Comparison of ENCODE assay signal across 8 mouse cellular contexts in the genomic region with DNA sequence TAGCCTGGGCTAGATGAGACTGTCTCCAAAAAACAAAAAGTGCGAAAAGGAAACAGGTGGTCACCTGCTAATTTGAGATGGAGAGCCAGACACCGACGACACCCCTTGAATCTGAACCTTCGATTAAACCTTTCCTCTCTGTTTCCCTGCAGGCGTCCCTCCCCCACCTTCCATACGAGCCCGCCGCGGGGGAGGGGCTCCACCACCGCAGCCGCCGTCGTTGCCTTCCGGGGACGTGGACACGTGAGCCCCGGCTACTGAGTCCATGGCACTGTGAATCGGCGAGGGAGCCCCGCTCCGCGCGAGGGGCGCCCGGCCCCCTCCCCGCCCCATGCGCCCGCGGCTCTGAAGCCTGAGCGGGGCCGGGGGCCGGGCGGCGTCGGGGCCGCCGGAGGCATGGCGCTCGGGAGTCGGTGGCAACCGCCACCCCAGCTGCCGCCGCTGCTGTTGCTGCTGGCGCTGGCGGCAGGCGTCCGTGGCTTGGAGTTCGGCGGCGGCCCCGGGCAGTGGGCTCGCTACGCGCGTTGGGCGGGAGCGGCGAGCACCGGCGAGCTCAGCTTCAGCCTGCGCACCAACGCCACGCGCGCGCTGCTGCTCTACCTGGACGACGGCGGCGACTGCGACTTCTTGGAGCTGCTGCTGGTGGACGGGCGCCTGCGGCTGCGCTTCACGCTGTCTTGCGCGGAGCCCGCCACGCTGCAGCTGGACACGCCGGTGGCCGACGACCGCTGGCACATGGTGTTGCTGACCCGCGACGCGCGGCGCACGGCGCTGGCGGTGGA. TPM values are rescaled to one million over a fixed set of nuclear protein-coding genes. Genes with fewer than 3 reads are reported as not detected.
DNase-seq lines count a peak whose midpoint lies in the region; ATAC-seq and TF ChIP-seq lines count a peak whose summit lies in the region.

No protein-coding gene starts in this region.

- H3K79me2 ChIP-seq in heart, adult 2 months (replicated peaks; ENCODE audit: control insufficient read depth, insufficient read depth, low read length) = no peaks in the 10 kb centered on the region

- TF ChIP-seq CTCF in heart, adult 2 months (IDR thresholded peaks at IDR 0.05) = no peak
- no peak for TF ChIP-seq CTCF in brain, embryonic 14.5 days (IDR thresholded peaks at IDR 0.05; ENCODE audit: borderline replicate concordance, extremely low read depth, insufficient read depth, insufficient read length)
- TF ChIP-seq CTCF in liver, postnatal 0 days (IDR thresholded peaks at IDR 0.05; ENCODE audit: low read depth) = no peak
- TF ChIP-seq CTCF in small intestine, adult 2 months (IDR thresholded peaks at IDR 0.05; ENCODE audit: extremely low read depth, insufficient read length, insufficient replicate concordance, low read depth, low read length) = no peak

- H3K4me1 ChIP-seq in heart, embryonic 10.5 days = peaks cover 14% of the 10 kb centered on the region
- no peaks in the 10 kb centered on the region for H3K4me1 ChIP-seq in heart, adult 2 months (ENCODE audit: control insufficient read depth, insufficient read depth, low read length)
- peaks cover 77% of the 10 kb centered on the region for H3K4me1 ChIP-seq in hindbrain, embryonic 14.5 days (replicated peaks; ENCODE audit: control insufficient read depth, insufficient read depth, low read length)
- H3K4me1 ChIP-seq in liver, postnatal 0 days (ENCODE audit: insufficient read depth) = peaks cover 11% of the 10 kb centered on the region
- H3K4me1 ChIP-seq in small intestine, adult 2 months (ENCODE audit: control insufficient read depth, insufficient read depth, insufficient read length, low read length) = peaks cover 19% of the 10 kb centered on the region

- peaks cover 96% of the 10 kb centered on the region for H3K27me3 ChIP-seq in heart, embryonic 10.5 days (ENCODE audit: insufficient read depth, poor library complexity, severe bottlenecking)
- peaks cover 24% of the 10 kb centered on the region for H3K27me3 ChIP-seq in heart, adult 2 months (ENCODE audit: control insufficient read depth, insufficient read depth, low read length)
- H3K27me3 ChIP-seq in hindbrain, embryonic 14.5 days (ENCODE audit: control insufficient read depth, insufficient read depth, low read length) = peaks cover 13% of the 10 kb centered on the region
- peaks cover 70% of the 10 kb centered on the region for H3K27me3 ChIP-seq in liver, postnatal 0 days (ENCODE audit: insufficient read depth, low read length)
- peaks cover 25% of the 10 kb centered on the region for H3K27me3 ChIP-seq in small intestine, adult 2 months (ENCODE audit: control insufficient read depth, insufficient read depth, low read length)

- no peak overlapping the region for H3K9ac ChIP-seq in heart, adult 2 months (ENCODE audit: low read depth, low read length)
- peak overlapping the region; percentile 37 for H3K9ac ChIP-seq in hindbrain, embryonic 14.5 days
- H3K9ac ChIP-seq in liver, postnatal 0 days (replicated peaks) = no peak overlapping the region

- H3K4me3 ChIP-seq in heart, embryonic 10.5 days = peak overlapping the region; percentile 55
- no peak overlapping the region for H3K4me3 ChIP-seq in heart, adult 2 months
- peak overlapping the region; percentile 23 for H3K4me3 ChIP-seq in hindbrain, embryonic 14.5 days (replicated peaks; ENCODE audit: low read length)
- peak overlapping the region; percentile 17; the same call in 1 of the 2 replicates for H3K4me3 ChIP-seq in liver, postnatal 0 days (ENCODE audit: low read depth, low read length)
- peak overlapping the region; percentile 17 for H3K4me3 ChIP-seq in small intestine, adult 2 months (ENCODE audit: low read depth, low read length)

- no peak for ATAC-seq in hindbrain, embryonic 14.5 days (ENCODE audit: low FRiP score)
- ATAC-seq in liver, postnatal 0 days = peak; percentile 45; the same call in 1 of the 2 replicates

- no peak overlapping the region for H3K27ac ChIP-seq in heart, embryonic 10.5 days
- H3K27ac ChIP-seq in heart, adult 2 months = no peak overlapping the region
- no peak overlapping the region for H3K27ac ChIP-seq in hindbrain, embryonic 14.5 days
- H3K27ac ChIP-seq in liver, postnatal 0 days (ENCODE audit: low read depth) = no peak overlapping the region
- no peak overlapping the region for H3K27ac ChIP-seq in small intestine, adult 2 months (ENCODE audit: insufficient read depth, low read depth, low read length)

- no peak for DNase-seq in heart, embryonic 10.5 days (ENCODE audit: low spot score)
- DNase-seq in heart, adult 2 months = no peak
- peak; percentile 59 for DNase-seq in brain, embryonic 14.5 days (ENCODE audit: low read depth)
- no peak for DNase-seq in hindbrain, embryonic 14.5 days (ENCODE audit: low spot score)
- peak; percentile 48 for DNase-seq in liver, postnatal 0 days
- DNase-seq in frontal cortex, postnatal 14 days (ENCODE audit: low spot score in 2 of 2) = no peak
- no peak for DNase-seq in layer of hippocampus, adult 11-12 months (ENCODE audit: low spot score)

- intact Hi-C loops in heart, adult 2 months (cut with DNase I) = loop anchor here (2.0 kb wide), 1 partner anchor 19 kb away; no protein-coding TSS in a partner anchor

- no peaks in the 10 kb centered on the region for H3K36me3 ChIP-seq in heart, embryonic 10.5 days
- H3K36me3 ChIP-seq in heart, adult 2 months (ENCODE audit: control insufficient read depth, insufficient read depth, low read length) = no peaks in the 10 kb centered on the region
- H3K36me3 ChIP-seq in hindbrain, embryonic 14.5 days (replicated peaks; ENCODE audit: control insufficient read depth, insufficient read depth) = peaks cover 17% of the 10 kb centered on the region
- no peaks in the 10 kb centered on the region for H3K36me3 ChIP-seq in liver, postnatal 0 days (replicated peaks; ENCODE audit: insufficient read depth, low read length)
- H3K36me3 ChIP-seq in small intestine, adult 2 months (ENCODE audit: control insufficient read depth, insufficient read depth, low read length) = no peaks in the 10 kb centered on the region

- H3K9me3 ChIP-seq in heart, embryonic 10.5 days = no peaks in the 10 kb centered on the region
- no peaks in the 10 kb centered on the region for H3K9me3 ChIP-seq in hindbrain, embryonic 14.5 days (ENCODE audit: control insufficient read depth, low read length)
- no peaks in the 10 kb centered on the region for H3K9me3 ChIP-seq in liver, postnatal 0 days (ENCODE audit: low read length)

- no peak for TF ChIP-seq EP300 in heart, adult 2 months (IDR thresholded peaks at IDR 0.05; ENCODE audit: insufficient read depth, low read depth, low read length)
- no peak for TF ChIP-seq EP300 in liver, postnatal 0 days (IDR thresholded peaks at IDR 0.05; ENCODE audit: low read depth)

- peak overlapping the region; percentile 53 for H3K4me2 ChIP-seq in hindbrain, embryonic 14.5 days (replicated peaks)
- peak overlapping the region; percentile 30 for H3K4me2 ChIP-seq in liver, postnatal 0 days (ENCODE audit: low read depth, low read length)

- WGBS in heart, embryonic 10.5 days = 2% methylated on average over 94 of the region's 94 CpGs
- 2% methylated on average over 94 of the region's 94 CpGs for WGBS in heart, adult 2 months
- 2% methylated on average over 85 of the region's 94 CpGs for WGBS in hindbrain, embryonic 14.5 days
- 2% methylated on average over 70 of the region's 94 CpGs for WGBS in liver, postnatal 0 days (ENCODE audit: insufficient replicate concordance)
- WGBS in small intestine, adult 2 months = 1% methylated on average over 93 of the region's 94 CpGs

- no peak for TF ChIP-seq POLR2A in heart, adult 2 months (IDR thresholded peaks at IDR 0.05; ENCODE audit: insufficient read depth, low read depth, low read length)
- TF ChIP-seq POLR2A in brain, embryonic 14.5 days (IDR thresholded peaks at IDR 0.05; ENCODE audit: borderline replicate concordance, extremely low read depth, insufficient read depth, insufficient read length, poor library complexity, severe bottlenecking) = no peak
- no peak for TF ChIP-seq POLR2A in small intestine, adult 2 months (IDR thresholded peaks at IDR 0.05; ENCODE audit: low read depth, low read length)

RNA-seq across cellular contexts. Expression of gene Nrxn2, which starts 9.3 kb away (rescaled TPM):
- 0.10 and 1.1 TPM in 2 replicates for polyA plus RNA-seq in heart, embryonic 10.5 days (2016; fragmentation: Nextera tagmentation; extraction: Ambion mirVana)
- 1 to 10 TPM; 4.5 to 5.2 TPM for total RNA-seq in heart, adult 2 months (2021)
- polyA plus RNA-seq in heart, adult 2 months (2012; rRNA removed) = 3.4 TPM in 2 replicates
- 159 and 311 TPM in 2 replicates for polyA plus RNA-seq in brain, embryonic 14.5 days (2012; rRNA removed)
- polyA plus RNA-seq in hindbrain, embryonic 14.5 days (2014; fragmentation: Nextera tagmentation; extraction: Ambion mirVana) = 60.6 and 66.4 TPM in 2 replicates
- 0.96 and 0.97 TPM in 2 replicates for polyA plus RNA-seq in liver, postnatal 0 days (2015; fragmentation: Nextera tagmentation; extraction: Ambion mirVana)
- polyA plus RNA-seq in small intestine, adult 2 months (2012; rRNA removed) = 2.0 and 2.9 TPM in 2 replicates

RNA-seq across cellular contexts. Expression of gene Rasgrp2, which starts 28.7 kb away (rescaled TPM):
- 59.9 and 61.6 TPM in 2 replicates for polyA plus RNA-seq in heart, embryonic 10.5 days (2016; fragmentation: Nextera tagmentation; extraction: Ambion mirVana)
- 10 to 100 TPM; 43.3 to 48.0 TPM for total RNA-seq in heart, adult 2 months (2021)
- polyA plus RNA-seq in heart, adult 2 months (2012; rRNA removed) = 90.1 and 97.2 TPM in 2 replicates
- polyA plus RNA-seq in brain, embryonic 14.5 days (2012; rRNA removed) = 46.0 and 53.1 TPM in 2 replicates
- 89.2 and 111 TPM in 2 replicates for polyA plus RNA-seq in hindbrain, embryonic 14.5 days (2014; fragmentation: Nextera tagmentation; extraction: Ambion mirVana)
- 90.7 and 93.5 TPM in 2 replicates for polyA plus RNA-seq in liver, postnatal 0 days (2015; fragmentation: Nextera tagmentation; extraction: Ambion mirVana)
- 38.3 and 40.9 TPM in 2 replicates for polyA plus RNA-seq in small intestine, adult 2 months (2012; rRNA removed)

RNA-seq across cellular contexts. Expression of gene Pygm, which starts 43.6 kb away (rescaled TPM):
- 103 and 214 TPM in 2 replicates for polyA plus RNA-seq in heart, embryonic 10.5 days (2016; fragmentation: Nextera tagmentation; extraction: Ambion mirVana)
- 1,000 to 10,000 TPM; 1,101 to 1,298 TPM for total RNA-seq in heart, adult 2 months (2021)
- polyA plus RNA-seq in heart, adult 2 months (2012; rRNA removed) = 1,120 and 1,632 TPM in 2 replicates
- polyA plus RNA-seq in brain, embryonic 14.5 days (2012; rRNA removed) = 2.1 and 2.9 TPM in 2 replicates
- 6.2 and 6.8 TPM in 2 replicates for polyA plus RNA-seq in hindbrain, embryonic 14.5 days (2014; fragmentation: Nextera tagmentation; extraction: Ambion mirVana)
- polyA plus RNA-seq in liver, postnatal 0 days (2015; fragmentation: Nextera tagmentation; extraction: Ambion mirVana) = 2.5 and 8.9 TPM in 2 replicates
- polyA plus RNA-seq in small intestine, adult 2 months (2012; rRNA removed) = 3.2 and 5.0 TPM in 2 replicates

Comparison
In these comparisons a context has a peak if more than half of its experiments do, and no peak if none do; other contexts are left out.
1. DNase-seq: peak in brain, embryonic 14.5 days (single experiment) and liver, postnatal 0 days (single experiment); none in heart, embryonic 10.5 days (single experiment), heart, adult 2 months (0 of 2), hindbrain, embryonic 14.5 days (single experiment), frontal cortex, postnatal 14 days (0 of 2) and layer of hippocampus, adult 11-12 months (single experiment).
2. RNA of gene Nrxn2, which starts 9.3 kb away (polyA plus RNA-seq): 159 to 311 TPM in brain, embryonic 14.5 days and 60.6 to 66.4 TPM in hindbrain, embryonic 14.5 days; 3.4 TPM in heart, adult 2 months, 2.0 to 2.9 TPM in small intestine, adult 2 months, 0.10 to 1.1 TPM in heart, embryonic 10.5 days and 0.96 to 0.97 TPM in liver, postnatal 0 days; every median in the first group is over 10 times any median in the second.
3. RNA of gene Pygm, which starts 43.6 kb away (polyA plus RNA-seq): 1,120 to 1,632 TPM in heart, adult 2 months and 103 to 214 TPM in heart, embryonic 10.5 days; 6.2 to 6.8 TPM in hindbrain, embryonic 14.5 days, 3.2 to 5.0 TPM in small intestine, adult 2 months, 2.1 to 2.9 TPM in brain, embryonic 14.5 days and 2.5 to 8.9 TPM in liver, postnatal 0 days; every median in the first group is over 10 times any median in the second.